7 mouse cellular contexts compared by ENCODE assay signal in genomic region chr2:28582647-28583353, GRCm38 (mm10). TPM values are rescaled to one million over a fixed set of nuclear protein-coding genes. Genes with fewer than 3 reads are reported as not detected.
DNase-seq lines count a peak whose midpoint lies in the region; ATAC-seq and TF ChIP-seq lines count a peak whose summit lies in the region.

No protein-coding gene starts in this region.

- peak overlapping the region; percentile 77 for H3K4me2 ChIP-seq in intestine, postnatal 0 days (replicated peaks; ENCODE audit: low read depth)
- peak overlapping the region; percentile 68 for H3K4me2 ChIP-seq in midbrain, embryonic 12.5 days (replicated peaks)

- H3K9me3 ChIP-seq in embryonic facial prominence, embryonic 10.5 days = no peaks in the 10 kb centered on the region
- no peaks in the 10 kb centered on the region for H3K9me3 ChIP-seq in intestine, postnatal 0 days (ENCODE audit: control insufficient read depth)
- no peaks in the 10 kb centered on the region for H3K9me3 ChIP-seq in midbrain, embryonic 12.5 days

- WGBS in embryonic facial prominence, embryonic 10.5 days = under 1% methylated on average over 56 of the region's 56 CpGs
- under 1% methylated on average over 56 of the region's 56 CpGs for WGBS in intestine, postnatal 0 days
- under 1% methylated on average over 56 of the region's 56 CpGs for WGBS in midbrain, embryonic 12.5 days
- under 1% methylated on average over 56 of the region's 56 CpGs for WGBS in small intestine, adult 2 months

- H3K27me3 ChIP-seq in embryonic facial prominence, embryonic 10.5 days (replicated peaks; ENCODE audit: low read depth, poor library complexity, severe bottlenecking) = no peaks in the 10 kb centered on the region
- H3K27me3 ChIP-seq in intestine, postnatal 0 days (replicated peaks; ENCODE audit: control insufficient read depth, insufficient read depth, low read length) = no peaks in the 10 kb centered on the region
- no peaks in the 10 kb centered on the region for H3K27me3 ChIP-seq in midbrain, embryonic 12.5 days
- H3K27me3 ChIP-seq in small intestine, adult 2 months (ENCODE audit: control insufficient read depth, insufficient read depth, low read length) = no peaks in the 10 kb centered on the region

- peak overlapping the region; percentile 58 for H3K9ac ChIP-seq in intestine, postnatal 0 days (ENCODE audit: low read depth, low read length)
- H3K9ac ChIP-seq in midbrain, embryonic 12.5 days (replicated peaks) = peak overlapping the region; percentile 74

- H3K4me1 ChIP-seq in embryonic facial prominence, embryonic 10.5 days = peaks cover 22% of the 10 kb centered on the region
- H3K4me1 ChIP-seq in intestine, postnatal 0 days (replicated peaks; ENCODE audit: control insufficient read depth, insufficient read depth, low read length) = 0 out of 2 replicates have a peak, but pooled peaks cover 3% of the 10 kb centered on the region
- peaks cover 23% of the 10 kb centered on the region for H3K4me1 ChIP-seq in midbrain, embryonic 12.5 days
- peaks cover 4% of the 10 kb centered on the region; the same call in 1 of the 2 replicates for H3K4me1 ChIP-seq in small intestine, adult 2 months (ENCODE audit: control insufficient read depth, insufficient read depth, insufficient read length, low read length)

- TF ChIP-seq CTCF in intestine, postnatal 0 days (IDR thresholded peaks at IDR 0.05; ENCODE audit: low read depth) = no peak
- TF ChIP-seq CTCF in small intestine, adult 2 months (IDR thresholded peaks at IDR 0.05; ENCODE audit: extremely low read depth, insufficient read length, insufficient replicate concordance, low read depth, low read length) = no peak

- DNase-seq in adrenal gland, postnatal 10 days = peak; percentile 92
- DNase-seq in embryonic facial prominence, embryonic 10.5 days (ENCODE audit: low spot score) = peak; percentile 90
- DNase-seq in gonadal fat pad, adult 2 months (ENCODE audit: low read depth) = peak; percentile 40
- DNase-seq in left cerebral cortex, postnatal 4 days = peak; percentile 85

- H3K4me3 ChIP-seq in embryonic facial prominence, embryonic 10.5 days = peak overlapping the region; percentile 84
- peak overlapping the region; percentile 79 for H3K4me3 ChIP-seq in intestine, postnatal 0 days (ENCODE audit: low read depth, low read length)
- peak overlapping the region; percentile 77 for H3K4me3 ChIP-seq in midbrain, embryonic 12.5 days
- H3K4me3 ChIP-seq in small intestine, adult 2 months (ENCODE audit: low read depth, low read length) = peak overlapping the region; percentile 99

- TF ChIP-seq POLR2A in small intestine, adult 2 months (IDR thresholded peaks at IDR 0.05; ENCODE audit: low read depth, low read length) = peak; percentile 56

- H3K27ac ChIP-seq in embryonic facial prominence, embryonic 10.5 days (replicated peaks) = peak overlapping the region; percentile 96
- H3K27ac ChIP-seq in intestine, postnatal 0 days (ENCODE audit: low read depth, low read length) = peak overlapping the region; percentile 73
- H3K27ac ChIP-seq in midbrain, embryonic 12.5 days (replicated peaks) = peak overlapping the region; percentile 87
- peak overlapping the region; percentile 51; the same call in 1 of the 2 replicates for H3K27ac ChIP-seq in small intestine, adult 2 months (ENCODE audit: insufficient read depth, low read depth, low read length)

- peak; percentile 89 for ATAC-seq in intestine, postnatal 0 days
- peak; percentile 89 for ATAC-seq in midbrain, embryonic 12.5 days (ENCODE audit: low FRiP score, low read depth)

- intact Hi-C loops in left cerebral cortex, postnatal 4 days (cut with DNase I) = no loop called here

- H3K36me3 ChIP-seq in embryonic facial prominence, embryonic 10.5 days (replicated peaks) = peaks cover 35% of the 10 kb centered on the region
- H3K36me3 ChIP-seq in intestine, postnatal 0 days (ENCODE audit: control insufficient read depth, insufficient read depth) = peaks cover 18% of the 10 kb centered on the region; the same call in 1 of the 2 replicates
- H3K36me3 ChIP-seq in midbrain, embryonic 12.5 days = peaks cover 24% of the 10 kb centered on the region
- H3K36me3 ChIP-seq in small intestine, adult 2 months (ENCODE audit: control insufficient read depth, insufficient read depth, low read length) = no peaks in the 10 kb centered on the region

RNA-seq across cellular contexts. Expression of gene Gtf3c5, which starts 0.8 kb away (rescaled TPM):
- total RNA-seq in adrenal gland, postnatal 10 days (2021) = 10 to 100 TPM; 15.5 to 21.5 TPM
- polyA plus RNA-seq in embryonic facial prominence, embryonic 10.5 days (2016; fragmentation: Nextera tagmentation; extraction: Ambion mirVana) = 57.9 and 61.4 TPM in 2 replicates
- polyA plus RNA-seq in gonadal fat pad, adult 2 months (2012; rRNA removed) = 17.3 and 18.2 TPM in 2 replicates
- polyA plus RNA-seq in intestine, postnatal 0 days (2015; fragmentation: Nextera tagmentation; extraction: Ambion mirVana) = 8.4 and 8.9 TPM in 2 replicates
- total RNA-seq in left cerebral cortex, postnatal 4 days (2021) = 10 to 100 TPM; 26.6 to 27.8 TPM
- 51.9 and 55.5 TPM in 2 replicates for polyA plus RNA-seq in midbrain, embryonic 12.5 days (2016; fragmentation: Nextera tagmentation; extraction: Ambion mirVana)
- polyA plus RNA-seq in small intestine, adult 2 months (2012; rRNA removed) = 7.7 and 13.7 TPM in 2 replicates

RNA-seq across cellular contexts. Expression of gene Cel, which starts 19.6 kb away (rescaled TPM):
- under 1 TPM in 1 of 2 experiments, not detected in 1; 0.15 TPM for total RNA-seq in adrenal gland, postnatal 10 days (2021)
- not detected in 2 replicates for polyA plus RNA-seq in embryonic facial prominence, embryonic 10.5 days (2016; fragmentation: Nextera tagmentation; extraction: Ambion mirVana)
- polyA plus RNA-seq in gonadal fat pad, adult 2 months (2012; rRNA removed) = 0.48 and 1.6 TPM in 2 replicates
- 5.5 and 7.9 TPM in 2 replicates for polyA plus RNA-seq in intestine, postnatal 0 days (2015; fragmentation: Nextera tagmentation; extraction: Ambion mirVana)
- total RNA-seq in left cerebral cortex, postnatal 4 days (2021) = not detected
- not detected in 2 replicates for polyA plus RNA-seq in midbrain, embryonic 12.5 days (2016; fragmentation: Nextera tagmentation; extraction: Ambion mirVana)
- polyA plus RNA-seq in small intestine, adult 2 months (2012; rRNA removed) = 8.8 and 5,109 TPM in 2 replicates

RNA-seq across cellular contexts. Expression of gene Gfi1b, which starts 39.0 kb away (rescaled TPM):
- total RNA-seq in adrenal gland, postnatal 10 days (2021) = 1 to 10 TPM in 1 of 2 experiments, under 1 TPM in 1; 0.66 to 4.4 TPM
- polyA plus RNA-seq in embryonic facial prominence, embryonic 10.5 days (2016; fragmentation: Nextera tagmentation; extraction: Ambion mirVana) = 2.7 and 3.9 TPM in 2 replicates
- polyA plus RNA-seq in gonadal fat pad, adult 2 months (2012; rRNA removed) = 2.1 and 3.0 TPM in 2 replicates
- 0.34 TPM in 1 of 2 replicates, not detected in the other for polyA plus RNA-seq in intestine, postnatal 0 days (2015; fragmentation: Nextera tagmentation; extraction: Ambion mirVana)
- total RNA-seq in left cerebral cortex, postnatal 4 days (2021) = not detected
- 0.80 and 0.89 TPM in 2 replicates for polyA plus RNA-seq in midbrain, embryonic 12.5 days (2016; fragmentation: Nextera tagmentation; extraction: Ambion mirVana)
- polyA plus RNA-seq in small intestine, adult 2 months (2012; rRNA removed) = 1.3 and 1.8 TPM in 2 replicates

RNA-seq across cellular contexts. Expression of gene Tsc1, which starts 58.2 kb away (rescaled TPM):
- 10 to 100 TPM; 15.5 to 20.7 TPM for total RNA-seq in adrenal gland, postnatal 10 days (2021)
- 21.4 and 23.5 TPM in 2 replicates for polyA plus RNA-seq in embryonic facial prominence, embryonic 10.5 days (2016; fragmentation: Nextera tagmentation; extraction: Ambion mirVana)
- polyA plus RNA-seq in gonadal fat pad, adult 2 months (2012; rRNA removed) = 28.7 and 29.3 TPM in 2 replicates
- 6.5 and 8.2 TPM in 2 replicates for polyA plus RNA-seq in intestine, postnatal 0 days (2015; fragmentation: Nextera tagmentation; extraction: Ambion mirVana)
- 10 to 100 TPM; 56.9 to 58.6 TPM for total RNA-seq in left cerebral cortex, postnatal 4 days (2021)
- polyA plus RNA-seq in midbrain, embryonic 12.5 days (2016; fragmentation: Nextera tagmentation; extraction: Ambion mirVana) = 33.8 and 35.1 TPM in 2 replicates
- 3.2 and 7.0 TPM in 2 replicates for polyA plus RNA-seq in small intestine, adult 2 months (2012; rRNA removed)

Comparison
In these comparisons a context has a peak if more than half of its experiments do, and no peak if none do; other contexts are left out.
1. Peak in every context shown above with its lines: DNase-seq, ATAC-seq, H3K4me3 ChIP-seq and H3K27ac ChIP-seq.
2. DNase-seq: peak in every context shown above with its lines; median percentile 92 in adrenal gland, postnatal 10 days; 90 in embryonic facial prominence, embryonic 10.5 days; 85 in left cerebral cortex, postnatal 4 days; 40 in gonadal fat pad, adult 2 months.